8 mouse cellular contexts compared by ENCODE assay signal in the genomic region with DNA sequence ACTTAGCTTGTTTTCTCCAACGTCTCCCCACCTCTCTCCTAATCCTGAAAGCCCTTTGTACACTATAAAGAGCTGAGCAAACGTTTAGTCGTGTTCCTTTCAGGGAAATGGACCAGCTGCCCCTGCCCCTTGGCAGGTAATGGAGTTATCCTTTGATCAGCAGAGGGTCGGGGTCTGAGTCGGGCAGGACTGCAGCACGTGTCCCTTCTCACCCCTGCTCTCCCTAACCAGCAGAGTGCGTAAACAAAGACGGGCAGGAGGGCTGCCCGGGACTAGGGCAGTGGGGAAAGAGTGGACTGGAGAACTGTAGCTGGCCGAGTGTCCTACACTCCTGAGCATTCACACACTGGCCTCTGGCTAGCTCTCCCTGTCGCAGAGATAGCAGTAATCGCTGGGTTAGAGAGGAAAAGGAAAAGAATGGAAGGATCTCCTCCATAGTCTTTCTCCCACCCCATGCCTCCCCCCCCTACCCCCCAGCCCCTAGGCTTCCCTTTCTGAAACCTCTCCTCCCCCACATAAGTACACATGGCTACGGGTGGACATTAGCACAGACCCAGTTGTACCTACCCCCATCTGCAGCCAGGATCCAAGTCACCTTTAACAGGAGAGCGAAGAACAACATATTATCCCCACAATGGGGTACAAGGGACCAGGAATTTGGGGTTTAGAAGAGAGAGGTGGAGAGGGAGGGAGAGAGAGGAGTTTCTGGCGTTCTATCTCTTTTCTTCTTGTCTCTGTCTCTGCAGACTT. TPM values are rescaled to one million over a fixed set of nuclear protein-coding genes. Genes with fewer than 3 reads are reported as not detected.
A peak's percentile ranks its signal among the peaks of the same experiment; 100 is the strongest.
DNase-seq lines count a peak whose midpoint lies in the region; ATAC-seq and TF ChIP-seq lines count a peak whose summit lies in the region.

No protein-coding gene starts in this region.

- DNase-seq in layer of hippocampus, adult 2 months (ENCODE audit: low spot score in 2 of 2) = no peak
- no peak for DNase-seq in layer of hippocampus, adult 9-11 months
- DNase-seq in heart, postnatal 0 days (ENCODE audit: low spot score) = peak; percentile 30
- DNase-seq in limb, embryonic 10.5 days (ENCODE audit: low spot score) = peak; percentile 75
- no peak for DNase-seq in layer of hippocampus, adult 18-20 months (ENCODE audit: low spot score in 2 of 2)
- no peak for DNase-seq in spleen, postnatal 14 days (ENCODE audit: low spot score in 2 of 2)
- no peak for DNase-seq in left cerebral cortex, adult 9 months (ENCODE audit: low spot score in 2 of 2)

- peak overlapping the region; percentile 70 for H3K9ac ChIP-seq in heart, postnatal 0 days (replicated peaks; ENCODE audit: low read depth, low read length)
- H3K9ac ChIP-seq in neural tube, embryonic 14.5 days (replicated peaks; ENCODE audit: low read depth, low read length) = no peak overlapping the region

- H3K27ac ChIP-seq in layer of hippocampus, adult 2 months = peak overlapping the region; percentile 86
- peak overlapping the region; percentile 86 for H3K27ac ChIP-seq in heart, postnatal 0 days (ENCODE audit: low read depth)
- peak overlapping the region; percentile 96 for H3K27ac ChIP-seq in limb, embryonic 10.5 days
- no peak overlapping the region for H3K27ac ChIP-seq in neural tube, embryonic 14.5 days (ENCODE audit: low read depth, low read length)

- H3K4me2 ChIP-seq in heart, postnatal 0 days (ENCODE audit: low read depth, low read length) = peak overlapping the region; percentile 77
- peak overlapping the region; percentile 62 for H3K4me2 ChIP-seq in neural tube, embryonic 14.5 days (ENCODE audit: low read depth, low read length)

- 3% methylated on average over 15 of the region's 15 CpGs for WGBS in heart, postnatal 0 days
- 1% methylated on average over 15 of the region's 15 CpGs for WGBS in limb, embryonic 10.5 days
- under 1% methylated on average over 15 of the region's 15 CpGs for WGBS in neural tube, embryonic 14.5 days

- peak overlapping the region; percentile 47 for H3K4me3 ChIP-seq in layer of hippocampus, adult 2 months
- peak overlapping the region; percentile 46 for H3K4me3 ChIP-seq in heart, postnatal 0 days (ENCODE audit: low read depth, low read length)
- peak overlapping the region; percentile 60 for H3K4me3 ChIP-seq in limb, embryonic 10.5 days
- H3K4me3 ChIP-seq in neural tube, embryonic 14.5 days (ENCODE audit: low read depth, low read length) = no peak overlapping the region

- no peak for TF ChIP-seq CTCF in layer of hippocampus, adult 2 months (conservative IDR thresholded peaks at IDR 0.05)
- no peak for TF ChIP-seq CTCF in heart, postnatal 0 days (IDR thresholded peaks at IDR 0.05; ENCODE audit: low read depth)

- no peaks in the 10 kb centered on the region for H3K9me3 ChIP-seq in heart, postnatal 0 days (replicated peaks; ENCODE audit: control insufficient read depth, low read length)
- no peaks in the 10 kb centered on the region for H3K9me3 ChIP-seq in limb, embryonic 10.5 days (replicated peaks)
- H3K9me3 ChIP-seq in neural tube, embryonic 14.5 days (ENCODE audit: control insufficient read depth, low read length) = no peaks in the 10 kb centered on the region

- H3K36me3 ChIP-seq in heart, postnatal 0 days (replicated peaks; ENCODE audit: control insufficient read depth, insufficient read depth, low read length) = 0 out of 2 replicates have a peak, but pooled peaks cover 2% of the 10 kb centered on the region
- peaks cover 34% of the 10 kb centered on the region for H3K36me3 ChIP-seq in limb, embryonic 10.5 days
- no peaks in the 10 kb centered on the region for H3K36me3 ChIP-seq in neural tube, embryonic 14.5 days (ENCODE audit: control insufficient read depth, insufficient read depth, low read length)

- H3K4me1 ChIP-seq in heart, postnatal 0 days (ENCODE audit: control insufficient read depth, insufficient read depth) = peaks cover 26% of the 10 kb centered on the region
- peaks cover 61% of the 10 kb centered on the region for H3K4me1 ChIP-seq in limb, embryonic 10.5 days
- H3K4me1 ChIP-seq in neural tube, embryonic 14.5 days (ENCODE audit: control insufficient read depth, insufficient read depth, low read length) = peaks cover 9% of the 10 kb centered on the region

- H3K27me3 ChIP-seq in heart, postnatal 0 days (ENCODE audit: control insufficient read depth, insufficient read depth, low read length) = no peaks in the 10 kb centered on the region
- 0 out of 2 replicates have a peak, but pooled peaks cover 5% of the 10 kb centered on the region for H3K27me3 ChIP-seq in limb, embryonic 10.5 days (ENCODE audit: low read depth, poor library complexity, severe bottlenecking)
- H3K27me3 ChIP-seq in neural tube, embryonic 14.5 days (ENCODE audit: control insufficient read depth, insufficient read depth, low read length) = no peaks in the 10 kb centered on the region

- peak; percentile 27 for ATAC-seq in heart, postnatal 0 days (ENCODE audit: insufficient read depth, low read depth)
- ATAC-seq in neural tube, embryonic 14.5 days (ENCODE audit: low read depth) = no peak

- TF ChIP-seq EP300 in heart, postnatal 0 days (IDR thresholded peaks at IDR 0.05; ENCODE audit: low read depth) = no peak

RNA-seq across cellular contexts. Expression of gene Car14, which starts 0.6 kb away (rescaled TPM):
- 1 to 10 TPM; 6.9 to 9.9 TPM for total RNA-seq in layer of hippocampus, adult 2 months (2021)
- 126 and 131 TPM in 2 replicates for total RNA-seq in heart, postnatal 0 days (2014; rRNA removed; ENCODE audit: low replicate concordance)
- 137 and 144 TPM in 2 replicates for polyA plus RNA-seq in heart, postnatal 0 days (2015; fragmentation: Nextera tagmentation; extraction: Ambion mirVana)
- 161 and 187 TPM in 2 replicates for polyA plus RNA-seq in limb, embryonic 10.5 days (2016; fragmentation: Nextera tagmentation; extraction: Ambion mirVana)
- polyA plus RNA-seq in neural tube, embryonic 14.5 days (2014; fragmentation: Nextera tagmentation; extraction: Ambion mirVana) = 0.12 and 0.89 TPM in 2 replicates
- total RNA-seq in layer of hippocampus, adult 18-20 months (2021) = 10 to 100 TPM in 1 of 2 experiments, 1 to 10 TPM in 1; 9.9 to 10.8 TPM

RNA-seq across cellular contexts. Expression of gene Aph1a, which starts 10.2 kb away (rescaled TPM):
- 10 to 100 TPM; 69.0 to 79.8 TPM for total RNA-seq in layer of hippocampus, adult 2 months (2021)
- total RNA-seq in heart, postnatal 0 days (2014; rRNA removed; ENCODE audit: low replicate concordance) = 121 and 138 TPM in 2 replicates
- polyA plus RNA-seq in heart, postnatal 0 days (2015; fragmentation: Nextera tagmentation; extraction: Ambion mirVana) = 42.7 and 50.8 TPM in 2 replicates
- polyA plus RNA-seq in limb, embryonic 10.5 days (2016; fragmentation: Nextera tagmentation; extraction: Ambion mirVana) = 24.3 and 24.5 TPM in 2 replicates
- 27.3 and 35.4 TPM in 2 replicates for polyA plus RNA-seq in neural tube, embryonic 14.5 days (2014; fragmentation: Nextera tagmentation; extraction: Ambion mirVana)
- total RNA-seq in layer of hippocampus, adult 18-20 months (2021) = 10 to 100 TPM; 61.1 to 70.2 TPM

RNA-seq across cellular contexts. Expression of gene BC028528, which starts 12.1 kb away (rescaled TPM):
- total RNA-seq in layer of hippocampus, adult 2 months (2021) = 1 to 10 TPM; 3.4 to 4.8 TPM
- 5.3 and 41.9 TPM in 2 replicates for total RNA-seq in heart, postnatal 0 days (2014; rRNA removed; ENCODE audit: low replicate concordance)
- polyA plus RNA-seq in heart, postnatal 0 days (2015; fragmentation: Nextera tagmentation; extraction: Ambion mirVana) = 38.0 and 39.2 TPM in 2 replicates
- polyA plus RNA-seq in limb, embryonic 10.5 days (2016; fragmentation: Nextera tagmentation; extraction: Ambion mirVana) = 7.9 and 11.4 TPM in 2 replicates
- 12.3 and 25.0 TPM in 2 replicates for polyA plus RNA-seq in neural tube, embryonic 14.5 days (2014; fragmentation: Nextera tagmentation; extraction: Ambion mirVana)
- 1 to 10 TPM; 2.2 to 3.0 TPM for total RNA-seq in layer of hippocampus, adult 18-20 months (2021)

RNA-seq across cellular contexts. Expression of gene Ciart, which starts 21.9 kb away (rescaled TPM):
- total RNA-seq in layer of hippocampus, adult 2 months (2021) = 10 to 100 TPM; 10.3 to 11.7 TPM
- 2.3 and 7.3 TPM in 2 replicates for total RNA-seq in heart, postnatal 0 days (2014; rRNA removed; ENCODE audit: low replicate concordance)
- polyA plus RNA-seq in heart, postnatal 0 days (2015; fragmentation: Nextera tagmentation; extraction: Ambion mirVana) = 1.8 and 1.9 TPM in 2 replicates
- polyA plus RNA-seq in limb, embryonic 10.5 days (2016; fragmentation: Nextera tagmentation; extraction: Ambion mirVana) = 8.8 and 10.5 TPM in 2 replicates
- 3.3 and 4.6 TPM in 2 replicates for polyA plus RNA-seq in neural tube, embryonic 14.5 days (2014; fragmentation: Nextera tagmentation; extraction: Ambion mirVana)
- 10 to 100 TPM in 1 of 2 experiments, 1 to 10 TPM in 1; 9.2 to 11.7 TPM for total RNA-seq in layer of hippocampus, adult 18-20 months (2021)

RNA-seq across cellular contexts. Expression of gene Anp32e, which starts 25.1 kb away (rescaled TPM):
- 10 to 100 TPM; 78.9 to 80.6 TPM for total RNA-seq in layer of hippocampus, adult 2 months (2021)
- 25.9 and 33.5 TPM in 2 replicates for total RNA-seq in heart, postnatal 0 days (2014; rRNA removed; ENCODE audit: low replicate concordance)
- polyA plus RNA-seq in heart, postnatal 0 days (2015; fragmentation: Nextera tagmentation; extraction: Ambion mirVana) = 105 and 118 TPM in 2 replicates
- polyA plus RNA-seq in limb, embryonic 10.5 days (2016; fragmentation: Nextera tagmentation; extraction: Ambion mirVana) = 344 and 367 TPM in 2 replicates
- 36.5 and 55.8 TPM in 2 replicates for polyA plus RNA-seq in neural tube, embryonic 14.5 days (2014; fragmentation: Nextera tagmentation; extraction: Ambion mirVana)
- 10 to 100 TPM; 88.3 to 89.6 TPM for total RNA-seq in layer of hippocampus, adult 18-20 months (2021)

Comparison
In these comparisons a context has a peak if more than half of its experiments do, and no peak if none do; other contexts are left out.
1. DNase-seq: peak in heart, postnatal 0 days (single experiment) and limb, embryonic 10.5 days (single experiment); none in layer of hippocampus, adult 2 months (0 of 2), layer of hippocampus, adult 9-11 months (single experiment), layer of hippocampus, adult 18-20 months (0 of 2), spleen, postnatal 14 days (0 of 2) and left cerebral cortex, adult 9 months (0 of 2).
2. RNA of gene Car14, which starts 0.6 kb away (total RNA-seq): 126 to 131 TPM in heart, postnatal 0 days; 9.9 to 10.8 TPM in layer of hippocampus, adult 18-20 months and 6.9 to 9.9 TPM in layer of hippocampus, adult 2 months; every median in the first group is over 10 times any median in the second.